Mouse (Mus musculus): ENCODE data around the gene Celf6. TPM values are rescaled to one million over a fixed set of nuclear protein-coding genes. Genes with fewer than 3 reads are reported as not detected.

Celf6 gene
- total and polyA plus RNA-seq, 3 experiments: not detected

- H3K4me1 ChIP-seq (ENCODE audit: control insufficient read depth in 1 of 2, insufficient read depth in 2 of 2): peaks cover 3 to 6% of the 10 kb centered on the region in 2 experiments; a peak in 3 of 4 replicates
- TF ChIP-seq HCFC1 (IDR thresholded peaks at IDR 0.05; ENCODE audit: low read depth, low read length): no peak
- TF ChIP-seq PAX5 (IDR thresholded peaks at IDR 0.05; ENCODE audit: low read length): no peak
- TF ChIP-seq USF1 (IDR thresholded peaks at IDR 0.05; ENCODE audit: low read depth, low read length): no peak
- no peak for TF ChIP-seq RCOR1 (conservative IDR thresholded peaks at IDR 0.05; ENCODE audit: low read depth, low read length)
- no peak for TF ChIP-seq UBTF (IDR thresholded peaks at IDR 0.05; ENCODE audit: low read depth, low read length)
- TF ChIP-seq ZNF384 (IDR thresholded peaks at IDR 0.05; ENCODE audit: low read depth, low read length): no peak
- no peak for TF ChIP-seq CHD2 (IDR thresholded peaks at IDR 0.05; ENCODE audit: low read length)
- no peak for TF ChIP-seq SMC3 (IDR thresholded peaks at IDR 0.05; ENCODE audit: low read depth, low read length)
- no peak for TF ChIP-seq MAZ (IDR thresholded peaks at IDR 0.05; ENCODE audit: low read depth, low read length)
- TF ChIP-seq GABPA (IDR thresholded peaks at IDR 0.05; ENCODE audit: insufficient replicate concordance, low read depth, low read length): no peak
- TF ChIP-seq JUN (IDR thresholded peaks at IDR 0.05; ENCODE audit: insufficient read depth, low read depth, low read length): no peak
- no peak for TF ChIP-seq CTCF (conservative IDR thresholded peaks at IDR 0.05 in 1 of 2, IDR thresholded peaks at IDR 0.05 in 1 of 2; ENCODE audit: low read depth in 2 of 2, low read length in 2 of 2)
- TF ChIP-seq USF2 (conservative IDR thresholded peaks at IDR 0.05; ENCODE audit: low read depth, low read length): no peak
- no peak for TF ChIP-seq ELF1 (IDR thresholded peaks at IDR 0.05; ENCODE audit: low read depth, low read length)
These were observed 5.9 kb upstream of the Celf6 start for GRCm38 (mm10) chr9:59571852-59572251.

GRCm38 (mm10) chr9:59577401-59577800 is 316 bp upstream of the Celf6 start:
- Histone ChIP-seq H3K27me3 (replicated peaks) (peaks cover 62% of the 10 kb centered on the region), H3K4me2 (ENCODE audit: insufficient read depth, low read depth, poor library complexity, severe bottlenecking) (peak overlapping the region; percentile 83), H3K9ac (ENCODE audit: insufficient read depth, low read depth) (peak overlapping the region; percentile 1; the same call in 1 of the 2 replicates), H3K27ac (ENCODE audit: insufficient read depth, low read depth) (no peak overlapping the region), H3K79me2 (replicated peaks; ENCODE audit: control insufficient read depth, extremely low read depth, insufficient read depth, poor library complexity, severe bottlenecking) (no peaks in the 10 kb centered on the region), H3K4me3 (replicated peaks in 1 of 3; ENCODE audit: low read depth in 2 of 3, low read length in 2 of 3, poor library complexity in 1 of 3) (peak overlapping the region in 1 of 3 experiments; percentile 63), H3K4me1 (ENCODE audit: control insufficient read depth in 1 of 2, insufficient read depth in 2 of 2) (peaks cover 5 to 10% of the 10 kb centered on the region in 2 experiments), H3K36me3 (replicated peaks in 1 of 2; ENCODE audit: control insufficient read depth in 1 of 2, insufficient read depth in 1 of 2, low read length in 1 of 2) (no peaks in the 10 kb centered on the region), H3K9me3 (replicated peaks; ENCODE audit: low read length) (no peaks in the 10 kb centered on the region)
- dilution Hi-C loops (cut with MboI; ENCODE audit: extremely low pct_ligation_motif_present, extremely low pct_unique_long_range_greater_than_20kb, low sequenced_read_pairs) (no loop called here), in situ Hi-C loops (cut with MboI; ENCODE audit: low pct_ligation_motif_present, low pct_unique_long_range_greater_than_20kb, low sequenced_read_pairs) (no loop called here)
- DNase-seq (ENCODE audit: extremely low read depth): no peak
- TF ChIP-seq MXI1 (IDR thresholded peaks at IDR 0.05; ENCODE audit: low read depth, low read length): no peak
- no peak for TF ChIP-seq JUND (conservative IDR thresholded peaks at IDR 0.05; ENCODE audit: low read depth, low read length)
- TF ChIP-seq UBTF (IDR thresholded peaks at IDR 0.05; ENCODE audit: low read depth, low read length): no peak
- TF ChIP-seq BHLHE40 (IDR thresholded peaks at IDR 0.05; ENCODE audit: low read depth, low read length): no peak
- no peak for TF ChIP-seq USF1 (IDR thresholded peaks at IDR 0.05; ENCODE audit: low read depth, low read length)
- TF ChIP-seq POLR2A (IDR thresholded peaks at IDR 0.05; ENCODE audit: low read depth, low read length): no peak
- no peak for TF ChIP-seq SIN3A (IDR thresholded peaks at IDR 0.05; ENCODE audit: low read length)
- TF ChIP-seq IRF4 (IDR thresholded peaks at IDR 0.05; ENCODE audit: low read depth, low read length): no peak
- no peak for TF ChIP-seq MAZ (IDR thresholded peaks at IDR 0.05; ENCODE audit: low read depth, low read length)
- no peak for TF ChIP-seq ELF1 (IDR thresholded peaks at IDR 0.05; ENCODE audit: low read depth, low read length)
- TF ChIP-seq ZNF384 (IDR thresholded peaks at IDR 0.05; ENCODE audit: low read depth, low read length): no peak
- no peak for TF ChIP-seq RCOR1 (conservative IDR thresholded peaks at IDR 0.05; ENCODE audit: low read depth, low read length)
- no peak for TF ChIP-seq MYC (IDR thresholded peaks at IDR 0.05; ENCODE audit: low read depth, low read length)
- TF ChIP-seq RAD21 (IDR thresholded peaks at IDR 0.05; ENCODE audit: low read depth, low read length): no peak
- TF ChIP-seq E2F4 (IDR thresholded peaks at IDR 0.05; ENCODE audit: insufficient replicate concordance, low read depth, low read length): no peak

More at GRCm38 (mm10) chr9:59571852-59572251, 5.9 kb upstream of the Celf6 start:
- Histone ChIP-seq H3K4me2 (ENCODE audit: insufficient read depth, low read depth, poor library complexity, severe bottlenecking) (no peak overlapping the region), H3K36me3 (replicated peaks in 1 of 2; ENCODE audit: control insufficient read depth in 1 of 2, insufficient read depth in 1 of 2, low read length in 1 of 2) (no peaks in the 10 kb centered on the region), H3K27me3 (replicated peaks) (peaks cover 9% of the 10 kb centered on the region), H3K27ac (ENCODE audit: insufficient read depth, low read depth) (no peak overlapping the region), H3K9ac (ENCODE audit: insufficient read depth, low read depth) (no peak overlapping the region), H3K9me3 (replicated peaks; ENCODE audit: low read length) (no peaks in the 10 kb centered on the region), H3K4me3 (replicated peaks in 1 of 3; ENCODE audit: low read depth in 2 of 3, low read length in 2 of 3, poor library complexity in 1 of 3) (no peak overlapping the region), H3K79me2 (replicated peaks; ENCODE audit: control insufficient read depth, extremely low read depth, insufficient read depth, poor library complexity, severe bottlenecking) (no peaks in the 10 kb centered on the region)
- no peak for DNase-seq (ENCODE audit: extremely low read depth)
- dilution Hi-C loops (cut with MboI; ENCODE audit: extremely low pct_ligation_motif_present, extremely low pct_unique_long_range_greater_than_20kb, low sequenced_read_pairs) (no loop called here), in situ Hi-C loops (cut with MboI; ENCODE audit: low pct_ligation_motif_present, low pct_unique_long_range_greater_than_20kb, low sequenced_read_pairs) (no loop called here)

Measured in CH12.LX (cell line).